Mouse (Mus musculus): ENCODE results near the gene Tmbim4. TPM values are rescaled to one million over a fixed set of nuclear protein-coding genes. Genes with fewer than 3 reads are reported as not detected.
"Not testable (repeated sequence)": the region's sequence is repeated elsewhere in the genome, so short reads cannot be mapped to it uniquely, and the experiment has no call there.

The Tmbim4 gene
- polyA plus RNA-seq, 1 experiment from 2014 or later, result 102 TPM

GRCm38 (mm10) chr10:120208575-120209538 is 7.5 kb downstream of the Tmbim4 start:
- peaks cover 10% of the 10 kb centered on the region for H3K4me1 ChIP-seq (replicated peaks; ENCODE audit: control insufficient read depth, insufficient read depth, low read length)
- WGBS, result 2% methylated on average over 53 of the region's 53 CpGs
- H3K4me2 ChIP-seq (ENCODE audit: low read depth, low read length), result peak overlapping the region; percentile 69
- peak; percentile 92 for ATAC-seq (ENCODE audit: low read depth)
- peak overlapping the region; percentile 98 for H3K4me3 ChIP-seq (ENCODE audit: low read length)
- H3K36me3 ChIP-seq (ENCODE audit: control insufficient read depth, insufficient read depth, low read length), result no peaks in the 10 kb centered on the region; the same call in 1 of the 2 replicates
- no peak overlapping the region for H3K27ac ChIP-seq (ENCODE audit: low read length)
- no peaks in the 10 kb centered on the region for H3K27me3 ChIP-seq (ENCODE audit: control insufficient read depth, insufficient read depth, low read depth, low read length)
- H3K9ac ChIP-seq (ENCODE audit: low read length), result peak overlapping the region; percentile 94
- H3K9me3 ChIP-seq (ENCODE audit: control insufficient read depth, low read length), result peaks cover 4% of the 10 kb centered on the region; the same call in 1 of the 2 replicates

DNA sequence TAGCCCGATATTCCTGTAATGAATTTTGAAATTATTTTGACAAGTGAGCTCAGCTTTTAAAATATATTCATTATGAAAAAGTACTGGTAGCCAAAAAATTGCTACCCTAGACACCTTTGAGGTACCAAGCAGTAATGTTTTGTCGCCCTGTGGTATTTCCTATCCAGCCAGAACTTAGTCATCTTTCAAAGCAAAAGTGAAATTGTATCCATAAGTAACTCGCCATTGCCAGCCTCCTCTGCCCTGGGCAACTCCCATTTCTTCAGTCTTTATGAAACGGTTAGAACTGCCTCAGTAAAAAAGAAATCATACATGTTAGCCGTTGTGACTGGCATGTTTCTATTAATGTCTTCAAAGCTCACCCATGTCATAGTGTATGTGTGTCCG is 8.1 kb downstream of the Tmbim4 start:
- H3K4me3 ChIP-seq (ENCODE audit: low read length), result peak overlapping the region; percentile 98
- ATAC-seq (ENCODE audit: low read depth), result no peak

GRCm38 (mm10) chr10:120210096-120210495 is 8.7 kb downstream of the Tmbim4 start:
- WGBS, result 84% methylated on average over 3 of the region's 3 CpGs
- Histone ChIP-seq H3K4me3 (ENCODE audit: low read length) (no peak overlapping the region), H3K4me1 (replicated peaks; ENCODE audit: control insufficient read depth, insufficient read depth, low read length) (peaks cover 10% of the 10 kb centered on the region), H3K36me3 (ENCODE audit: control insufficient read depth, insufficient read depth, low read length) (no peaks in the 10 kb centered on the region; the same call in 1 of the 2 replicates), H3K9me3 (ENCODE audit: control insufficient read depth, low read length) (peaks cover 4% of the 10 kb centered on the region; the same call in 1 of the 2 replicates), H3K9ac (ENCODE audit: low read length) (no peak overlapping the region), H3K27me3 (ENCODE audit: control insufficient read depth, insufficient read depth, low read depth, low read length) (no peaks in the 10 kb centered on the region), H3K27ac (ENCODE audit: low read length) (no peak overlapping the region), H3K4me2 (ENCODE audit: low read depth, low read length) (0 out of 2 replicates have a peak overlapping the region, but pooled peaks have one; percentile 69)
- no peak for ATAC-seq (ENCODE audit: low read depth)

More for the DNA sequence above, 8.1 kb downstream of the Tmbim4 start:
- Histone ChIP-seq H3K27me3 (ENCODE audit: control insufficient read depth, insufficient read depth, low read depth, low read length) (no peaks in the 10 kb centered on the region), H3K9me3 (ENCODE audit: control insufficient read depth, low read length) (peaks cover 4% of the 10 kb centered on the region; the same call in 1 of the 2 replicates), H3K27ac (ENCODE audit: low read length) (no peak overlapping the region), H3K36me3 (ENCODE audit: control insufficient read depth, insufficient read depth, low read length) (no peaks in the 10 kb centered on the region; the same call in 1 of the 2 replicates), H3K4me1 (replicated peaks; ENCODE audit: control insufficient read depth, insufficient read depth, low read length) (peaks cover 10% of the 10 kb centered on the region), H3K4me2 (ENCODE audit: low read depth, low read length) (peak overlapping the region; percentile 69), H3K9ac (ENCODE audit: low read length) (peak overlapping the region; percentile 94)
- 58% methylated on average over 6 of the region's 6 CpGs for WGBS

DNA sequence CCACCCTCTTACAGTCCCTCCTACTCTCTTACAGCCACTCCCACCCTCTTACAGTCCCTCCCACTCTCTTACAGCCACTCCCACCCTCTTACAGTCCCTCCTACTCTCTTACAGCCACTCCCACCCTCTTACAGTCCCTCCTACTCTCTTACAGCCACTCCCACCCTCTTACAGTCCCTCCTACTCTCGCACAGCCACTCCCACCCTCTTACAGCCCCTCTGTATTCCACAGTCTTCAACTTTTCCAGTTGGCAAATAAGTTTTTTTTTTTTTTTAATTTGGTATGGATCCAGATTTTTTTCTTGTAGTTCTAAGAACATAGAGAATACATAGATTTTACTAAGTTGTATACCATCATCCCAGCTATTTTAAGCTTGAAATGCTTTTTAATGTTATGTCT is 15.7 kb downstream of the Tmbim4 start:
- not testable (repeated sequence) for H3K4me3 ChIP-seq (ENCODE audit: low read length); H3K9ac ChIP-seq (ENCODE audit: low read length); H3K9me3 ChIP-seq (ENCODE audit: control insufficient read depth, low read length); ATAC-seq (ENCODE audit: low read depth); H3K27ac ChIP-seq (ENCODE audit: low read length); H3K4me1 ChIP-seq (replicated peaks; ENCODE audit: control insufficient read depth, insufficient read depth, low read length); H3K4me2 ChIP-seq (ENCODE audit: low read depth, low read length); H3K27me3 ChIP-seq (ENCODE audit: control insufficient read depth, insufficient read depth, low read depth, low read length)
- peaks cover 13% of the 10 kb centered on the region for H3K36me3 ChIP-seq (ENCODE audit: control insufficient read depth, insufficient read depth, low read length)
- 83% methylated on average over 1 of the region's 1 CpGs for WGBS

- no peaks in the 10 kb centered on the region for H3K4me1 ChIP-seq (replicated peaks; ENCODE audit: control insufficient read depth, insufficient read depth, low read length)
- no peak overlapping the region for H3K27ac ChIP-seq (ENCODE audit: low read length)
- H3K9me3 ChIP-seq (ENCODE audit: control insufficient read depth, low read length), result no peaks in the 10 kb centered on the region
- ATAC-seq (ENCODE audit: low read depth), result no peak
- H3K9ac ChIP-seq (ENCODE audit: low read length), result no peak overlapping the region
- H3K4me3 ChIP-seq (ENCODE audit: low read length), result no peak overlapping the region
- WGBS, result 88% methylated on average over 10 of the region's 10 CpGs
- no peaks in the 10 kb centered on the region for H3K27me3 ChIP-seq (ENCODE audit: control insufficient read depth, insufficient read depth, low read depth, low read length)
- no peak overlapping the region for H3K4me2 ChIP-seq (ENCODE audit: low read depth, low read length)
- peaks cover 13% of the 10 kb centered on the region for H3K36me3 ChIP-seq (ENCODE audit: control insufficient read depth, insufficient read depth, low read length)
These were observed 17.6 kb downstream of the Tmbim4 start for GRCm38 (mm10) chr10:120218996-120219395.

- H3K27ac ChIP-seq (ENCODE audit: low read length), result peak overlapping the region; percentile 66; the same call in 1 of the 2 replicates
- 62% methylated on average over 14 of the region's 14 CpGs for WGBS
- no peaks in the 10 kb centered on the region for H3K27me3 ChIP-seq (ENCODE audit: control insufficient read depth, insufficient read depth, low read depth, low read length)
- H3K4me3 ChIP-seq (ENCODE audit: low read length), result no peak overlapping the region
- peaks cover 13% of the 10 kb centered on the region for H3K36me3 ChIP-seq (ENCODE audit: control insufficient read depth, insufficient read depth, low read length)
- ATAC-seq (ENCODE audit: low read depth), result peak; percentile 74
- no peaks in the 10 kb centered on the region for H3K9me3 ChIP-seq (ENCODE audit: control insufficient read depth, low read length)
- no peak overlapping the region for H3K9ac ChIP-seq (ENCODE audit: low read length)
- no peaks in the 10 kb centered on the region for H3K4me1 ChIP-seq (replicated peaks; ENCODE audit: control insufficient read depth, insufficient read depth, low read length)
- no peak overlapping the region for H3K4me2 ChIP-seq (ENCODE audit: low read depth, low read length)
These were observed 18.4 kb downstream of the Tmbim4 start for GRCm38 (mm10) chr10:120219578-120220359.

DNA sequence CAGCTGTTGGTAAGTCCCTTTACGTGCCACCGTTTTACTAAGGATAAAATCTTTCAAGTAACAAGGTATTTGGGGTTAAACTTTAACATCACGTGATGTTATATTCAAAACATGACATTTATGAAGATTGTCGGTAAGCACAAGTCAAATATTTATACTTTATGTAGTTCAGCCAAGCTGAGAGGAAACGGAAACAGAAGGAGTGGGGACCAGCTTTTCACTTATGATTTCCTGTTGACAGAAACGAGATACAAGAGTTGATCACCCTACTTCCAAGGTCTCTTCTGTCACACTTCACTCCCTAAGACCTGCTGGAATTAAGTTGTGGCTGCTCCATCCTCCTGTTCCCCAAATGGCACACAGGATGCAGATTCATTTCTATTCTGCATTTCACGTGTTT is 19.4 kb downstream of the Tmbim4 start:
- peak overlapping the region; percentile 66 for H3K27ac ChIP-seq (ENCODE audit: low read length)
- H3K4me2 ChIP-seq (ENCODE audit: low read depth, low read length), result no peak overlapping the region
- no peak overlapping the region for H3K4me3 ChIP-seq (ENCODE audit: low read length)
- no peaks in the 10 kb centered on the region for H3K9me3 ChIP-seq (ENCODE audit: control insufficient read depth, low read length)
- no peaks in the 10 kb centered on the region for H3K4me1 ChIP-seq (replicated peaks; ENCODE audit: control insufficient read depth, insufficient read depth, low read length)
- no peaks in the 10 kb centered on the region for H3K27me3 ChIP-seq (ENCODE audit: control insufficient read depth, insufficient read depth, low read depth, low read length)
- H3K9ac ChIP-seq (ENCODE audit: low read length), result no peak overlapping the region
- WGBS, result 42% methylated on average over 7 of the region's 7 CpGs
- no peak for ATAC-seq (ENCODE audit: low read depth)
- peaks cover 12% of the 10 kb centered on the region for H3K36me3 ChIP-seq (ENCODE audit: control insufficient read depth, insufficient read depth, low read length)

DNA sequence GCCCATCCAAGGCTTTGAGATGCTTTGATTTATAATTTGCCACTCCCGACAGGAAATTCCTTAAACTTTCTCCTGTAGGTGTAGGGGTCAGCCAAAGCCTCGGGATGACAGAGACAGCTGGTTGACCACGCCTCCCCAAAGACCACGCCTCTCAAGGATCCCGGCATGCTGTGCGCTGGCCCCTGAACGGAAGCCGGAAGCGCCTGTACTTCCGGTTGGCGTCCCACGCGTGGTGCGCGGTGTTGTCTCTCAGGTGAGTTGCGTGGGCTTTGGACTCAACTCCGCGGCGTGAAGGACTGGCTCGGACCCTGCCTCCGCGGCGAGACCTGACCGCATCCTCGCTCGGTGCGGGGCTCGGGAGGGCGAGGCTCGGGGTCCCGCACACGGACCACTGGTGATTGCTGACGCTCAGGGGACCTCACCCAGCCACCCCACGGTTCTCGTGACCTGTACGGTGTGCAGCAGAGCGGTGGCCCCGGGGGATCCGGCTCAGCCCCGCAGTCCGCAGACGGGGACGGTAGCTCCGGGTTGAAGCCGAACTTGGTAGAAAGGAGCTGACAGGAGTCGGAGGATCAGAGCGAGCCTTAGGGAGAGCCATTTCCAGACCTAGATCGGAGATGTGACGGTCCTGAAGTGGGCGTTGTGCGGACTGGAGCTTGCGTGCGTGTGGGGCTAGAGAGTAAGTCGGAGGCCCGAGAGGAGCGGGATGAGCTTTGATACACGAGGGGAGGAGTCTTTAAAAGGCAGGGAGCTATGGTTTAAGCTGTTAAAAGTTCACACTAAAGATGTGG is 25.7 kb downstream of the Tmbim4 start, which contains the start of gene Llph:
TSS of gene Llph (plus strand) at position 200 of the 791 bp plus-strand sequence.
- Histone ChIP-seq H3K4me2 (ENCODE audit: low read depth, low read length) (peak within 1 kb of the TSS; percentile 73), H3K9ac (ENCODE audit: low read length) (peak within 1 kb of the TSS; percentile 87), H3K4me1 (replicated peaks; ENCODE audit: control insufficient read depth, insufficient read depth, low read length) (peaks cover 12% of the 10 kb centered on the region; the same call in 1 of the 2 replicates), H3K27me3 (ENCODE audit: control insufficient read depth, insufficient read depth, low read depth, low read length) (no peaks in the 10 kb centered on the region), H3K36me3 (ENCODE audit: control insufficient read depth, insufficient read depth, low read length) (peaks cover 9% of the 10 kb centered on the region), H3K4me3 (ENCODE audit: low read length) (peak within 1 kb of the TSS; percentile 80), H3K27ac (ENCODE audit: low read length) (peak within 1 kb of the TSS; percentile 57), H3K9me3 (ENCODE audit: control insufficient read depth, low read length) (no peaks in the 10 kb centered on the region)
- ATAC-seq (ENCODE audit: low read depth), result peak; percentile 98
- whole genome bisulfite sequencing, result under 1% methylated on average over 56 of the region's 57 CpGs
